Mouse (Mus musculus) forebrain, embryonic 16.5 days (tissue): ENCODE data around the gene Capn15. TPM values are rescaled to one million over a fixed set of nuclear protein-coding genes. Genes with fewer than 3 reads are reported as not detected.

Experiments used
- ATAC-seq: fragments of 200-750 bp; cut with Nextera tagmentation; 2 replicates; pipeline ENCODE4 v1.8.0; 2017; ENCODE audit warnings: mild to moderate bottlenecking, moderate library complexity
- H3K27ac ChIP-seq: fragments of 300-500 bp; sonication (generic); 2 replicates; pipeline ENCODE4 v1.5.1; 2014; ENCODE audit warnings: low read length, control low read depth
- H3K27me3 ChIP-seq: fragments of 300-500 bp; sonication (generic); replicated peaks from 2 replicates; pipeline ENCODE4 v1.6.1; 2014; ENCODE audit warnings: low read length; ENCODE audit not compliant: control insufficient read depth, insufficient read depth
- H3K36me3 ChIP-seq: fragments of 300-500 bp; sonication (generic); 2 replicates; pipeline ENCODE4 v1.6.1; 2014; ENCODE audit not compliant: control insufficient read depth, insufficient read depth
- H3K4me1 ChIP-seq: fragments of 300-500 bp; sonication (generic); replicated peaks from 2 replicates; pipeline ENCODE4 v1.6.1; 2014; ENCODE audit warnings: low read length; ENCODE audit not compliant: control insufficient read depth, insufficient read depth
- H3K4me2 ChIP-seq: fragments of 300-500 bp; sonication (generic); 2 replicates; pipeline ENCODE4 v1.6.1; 2014; ENCODE audit warnings: mild to moderate bottlenecking, low read length, control low read depth
- H3K4me3 ChIP-seq: fragments of 300-500 bp; sonication (generic); replicated peaks from 2 replicates; pipeline ENCODE4 v1.5.1; 2014; ENCODE audit warnings: mild to moderate bottlenecking, low read length, control low read depth
- H3K9ac ChIP-seq: fragments of 300-500 bp; sonication (generic); replicated peaks from 2 replicates; pipeline ENCODE4 v1.6.1; 2014; ENCODE audit warnings: low read depth, low read length, control low read depth
- H3K9me3 ChIP-seq: fragments of 300-500 bp; sonication (generic); 2 replicates; pipeline ENCODE4 v1.6.1; 2016; ENCODE audit warnings: low read length; ENCODE audit not compliant: control insufficient read depth
- WGBS: fragments of 180-500 bp; shearing (Covaris S2); extraction: QIAGEN DNeasy Blood & Tissue Kit; methylation state at CpG from one replicate; pipeline ENCODE4 v1.1.7; 2014; 5-methylcytosine and 5-hydroxymethylcytosine counted together
- polyA plus RNA-seq: library from polyadenylated mRNA; unstranded; fragments of >200 nt; fragmentation: Nextera tagmentation; extraction: Ambion mirVana; gene quantifications from 2 replicates; pipeline ENCODE4 v1.2.1, GENCODE M21; 2015

The Capn15 gene
- polyA plus RNA-seq, 1 experiment from 2014 or later, result 23.3 TPM

DNA sequence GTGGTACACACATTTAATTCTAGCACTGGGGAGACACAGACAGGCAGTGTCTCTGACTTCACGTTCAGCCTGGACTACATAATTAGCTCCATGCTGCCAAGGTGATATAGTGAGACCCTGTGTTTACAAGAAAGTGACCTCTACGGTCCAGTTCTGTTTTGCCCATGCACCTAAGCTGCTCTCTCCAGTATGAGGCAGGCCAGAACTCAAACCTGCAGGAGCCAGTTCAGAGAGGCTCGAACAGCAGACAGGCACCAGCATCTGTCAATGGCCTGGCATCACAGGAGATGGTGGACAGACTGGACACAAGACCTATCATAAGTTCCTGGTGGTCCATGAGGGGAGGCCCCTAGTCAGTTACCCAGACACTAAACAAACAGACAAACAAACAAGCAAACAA is 32.8 kb upstream of the Capn15 start:
- ATAC-seq, result no peak
- Histone ChIP-seq H3K4me1 (no peaks in the 10 kb centered on the region), H3K36me3 (peaks cover 15% of the 10 kb centered on the region), H3K4me3 (no peak overlapping the region), H3K27me3 (no peaks in the 10 kb centered on the region), H3K9me3 (no peaks in the 10 kb centered on the region), H3K27ac (no peak overlapping the region), H3K9ac (no peak overlapping the region), H3K4me2 (no peak overlapping the region)
- 86% methylated on average over 3 of the region's 3 CpGs for WGBS

DNA sequence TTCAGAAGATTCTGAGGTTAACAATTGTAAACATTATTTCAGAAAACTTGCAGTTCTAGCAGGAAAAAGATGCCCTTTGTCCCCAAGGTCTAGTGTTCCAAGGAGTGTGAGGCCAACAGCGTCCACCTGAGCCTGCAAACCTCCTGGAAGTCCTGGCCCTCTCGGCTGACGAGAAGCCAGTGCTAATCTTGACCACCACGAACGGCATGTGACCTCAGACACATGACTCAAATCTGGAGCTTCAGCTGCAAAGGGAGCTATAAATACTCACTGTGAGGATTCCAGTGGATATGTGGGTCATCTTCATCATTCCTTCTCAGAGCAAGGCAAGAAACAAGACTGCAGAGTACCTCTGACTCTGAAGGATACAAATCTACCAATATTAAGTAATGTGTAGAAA is 32.4 kb upstream of the Capn15 start:
- 90% methylated on average over 5 of the region's 5 CpGs for WGBS
- ATAC-seq, result no peak
- no peaks in the 10 kb centered on the region for H3K4me1 ChIP-seq
- H3K36me3 ChIP-seq, result peaks cover 15% of the 10 kb centered on the region
- no peak overlapping the region for H3K4me3 ChIP-seq
- no peak overlapping the region for H3K4me2 ChIP-seq
- H3K27me3 ChIP-seq, result no peaks in the 10 kb centered on the region
- H3K9ac ChIP-seq, result no peak overlapping the region
- no peak overlapping the region for H3K27ac ChIP-seq
- H3K9me3 ChIP-seq, result no peaks in the 10 kb centered on the region

DNA sequence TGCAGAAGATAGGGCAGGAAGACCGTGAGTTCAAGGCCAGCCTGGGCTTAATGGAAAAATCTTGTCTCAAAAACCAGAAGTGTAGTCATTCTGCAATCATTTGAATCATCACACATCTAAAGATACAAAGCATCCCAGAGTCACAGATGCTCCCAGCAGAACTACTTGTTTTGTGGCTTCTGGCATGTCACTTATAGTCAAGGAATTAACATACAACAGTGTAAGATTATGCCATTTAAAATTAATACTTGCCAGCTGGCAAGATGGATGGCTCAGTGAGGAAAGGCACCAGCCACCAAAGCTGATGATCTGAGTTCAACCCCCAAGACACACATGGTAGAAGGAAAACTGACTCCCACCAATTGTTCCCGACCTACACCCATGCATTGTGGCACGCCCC is 31.4 kb upstream of the Capn15 start:
- no peak for ATAC-seq
- Histone ChIP-seq H3K9me3 (no peaks in the 10 kb centered on the region), H3K27me3 (no peaks in the 10 kb centered on the region), H3K4me3 (no peak overlapping the region), H3K36me3 (peaks cover 17% of the 10 kb centered on the region), H3K4me2 (no peak overlapping the region), H3K9ac (no peak overlapping the region), H3K27ac (no peak overlapping the region), H3K4me1 (no peaks in the 10 kb centered on the region)
- 92% methylated on average over 3 of the region's 3 CpGs for WGBS

DNA sequence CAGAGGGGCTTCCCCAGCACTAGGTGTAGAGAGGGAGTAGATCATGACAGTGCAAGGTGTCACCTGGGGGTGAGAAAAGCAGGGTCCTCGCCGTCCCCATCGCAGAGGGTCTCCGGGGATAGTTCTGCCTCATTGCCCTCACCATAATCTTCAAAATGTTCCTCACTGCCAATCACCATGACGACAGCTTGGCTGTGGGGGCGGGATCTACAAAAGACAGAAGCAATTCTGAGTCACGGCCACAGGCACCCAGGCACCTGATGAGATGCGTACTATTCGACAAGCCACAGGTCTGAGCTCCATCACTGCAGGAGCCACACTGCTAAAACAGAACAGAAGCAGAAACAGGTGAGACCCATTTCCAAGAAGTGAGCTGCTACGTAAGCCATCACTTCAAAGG is 28.1 kb upstream of the Capn15 start:
- H3K4me1 ChIP-seq, result no peaks in the 10 kb centered on the region; the same call in 1 of the 2 replicates
- no peaks in the 10 kb centered on the region for H3K9me3 ChIP-seq
- peaks cover 20% of the 10 kb centered on the region for H3K36me3 ChIP-seq
- H3K27me3 ChIP-seq, result no peaks in the 10 kb centered on the region
- no peak overlapping the region for H3K4me2 ChIP-seq
- 81% methylated on average over 10 of the region's 10 CpGs for WGBS
- no peak overlapping the region for H3K4me3 ChIP-seq
- H3K9ac ChIP-seq, result no peak overlapping the region
- no peak overlapping the region for H3K27ac ChIP-seq
- no peak for ATAC-seq

DNA sequence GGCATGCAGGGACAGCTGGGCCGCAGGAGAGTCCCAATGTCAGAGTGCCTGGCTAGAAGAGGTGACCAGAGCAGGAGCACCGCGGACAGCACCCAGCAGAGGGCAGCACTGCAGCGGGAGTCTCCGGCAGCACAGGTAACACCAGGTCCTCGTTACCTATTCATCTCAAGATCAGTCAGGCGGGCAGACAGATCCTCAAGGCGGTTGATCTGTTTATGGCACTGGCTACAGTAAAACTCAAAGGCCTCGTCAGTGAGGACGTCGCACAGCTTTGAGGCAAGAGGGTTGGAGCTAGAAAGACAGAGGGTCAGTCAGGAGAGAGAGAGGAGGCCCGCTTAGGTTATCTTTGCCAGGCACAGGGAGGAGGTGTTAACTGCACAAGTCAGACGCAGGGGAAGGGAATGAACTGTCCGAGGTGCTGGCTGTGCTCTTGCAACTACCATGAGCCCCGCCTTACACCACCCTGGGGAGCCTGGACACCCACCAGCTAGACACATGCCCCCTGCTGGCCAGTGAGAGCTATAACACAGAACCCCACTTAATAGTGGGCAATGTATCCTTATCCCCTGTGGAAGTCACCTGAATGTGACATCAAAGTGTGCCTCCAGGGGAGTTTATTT is 26.4 kb upstream of the Capn15 start:
- H3K4me2 ChIP-seq, result no peak overlapping the region

DNA sequence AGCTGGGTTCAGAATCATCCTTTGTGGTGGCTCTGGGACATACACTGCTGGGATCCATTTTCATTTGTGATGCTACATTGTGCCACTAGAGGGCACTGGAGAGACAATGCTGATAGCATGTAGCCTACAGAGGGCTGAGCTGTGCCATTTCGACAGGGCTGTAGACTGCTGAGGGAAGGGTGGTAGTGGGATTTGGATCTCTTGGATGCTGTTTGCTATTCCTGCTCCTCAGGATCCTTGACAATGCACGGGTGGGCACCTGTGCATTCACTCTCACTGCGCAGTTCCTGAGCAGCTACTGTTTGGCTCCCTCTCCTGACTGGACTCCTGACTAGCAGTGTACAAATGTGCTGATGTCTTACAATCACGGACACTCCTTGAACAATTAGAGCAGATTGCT is 23.9 kb upstream of the Capn15 start:
- H3K9me3 ChIP-seq, result no peaks in the 10 kb centered on the region
- H3K4me2 ChIP-seq, result no peak overlapping the region
- no peak overlapping the region; the same call in 1 of the 2 replicates for H3K27ac ChIP-seq
- no peaks in the 10 kb centered on the region; the same call in 1 of the 2 replicates for H3K4me1 ChIP-seq
- peak; percentile 92 for ATAC-seq
- H3K4me3 ChIP-seq, result no peak overlapping the region
- H3K36me3 ChIP-seq, result peaks cover 14% of the 10 kb centered on the region
- WGBS, result 30% methylated on average over 4 of the region's 4 CpGs
- H3K27me3 ChIP-seq, result no peaks in the 10 kb centered on the region
- H3K9ac ChIP-seq, result no peak overlapping the region

More for the DNA sequence above, 26.4 kb upstream of the Capn15 start:
- H3K27me3 ChIP-seq, result no peaks in the 10 kb centered on the region
- no peak overlapping the region for H3K4me3 ChIP-seq
- ATAC-seq, result peak; percentile 64
- peaks cover 20% of the 10 kb centered on the region for H3K36me3 ChIP-seq
- WGBS, result 14% methylated on average over 15 of the region's 15 CpGs
- no peak overlapping the region for H3K27ac ChIP-seq
- no peaks in the 10 kb centered on the region; the same call in 1 of the 2 replicates for H3K4me1 ChIP-seq
- H3K9me3 ChIP-seq, result no peaks in the 10 kb centered on the region
- H3K9ac ChIP-seq, result no peak overlapping the region

DNA sequence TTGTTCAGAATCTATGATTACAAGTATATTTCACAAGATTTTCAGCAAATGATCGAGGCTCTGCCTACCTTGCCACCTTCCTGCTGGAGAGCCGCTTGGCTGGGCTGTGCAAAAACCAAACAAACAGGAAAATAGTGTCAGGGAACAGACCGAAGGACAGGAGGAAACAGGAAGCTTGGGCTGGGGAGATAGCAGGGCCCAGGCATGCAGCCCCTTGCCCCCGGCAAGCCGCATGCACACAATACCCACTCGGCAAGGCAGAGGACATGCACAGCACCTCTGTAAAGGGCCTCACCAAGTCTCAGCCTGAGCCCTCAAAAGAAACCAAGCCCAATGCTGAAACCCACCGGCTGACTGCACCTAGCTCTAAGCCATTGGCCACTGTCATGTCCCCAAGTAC is 23.2 kb upstream of the Capn15 start:
- Histone ChIP-seq H3K4me2 (no peak overlapping the region), H3K27ac (no peak overlapping the region), H3K4me3 (no peak overlapping the region), H3K9ac (no peak overlapping the region), H3K36me3 (peaks cover 16% of the 10 kb centered on the region), H3K9me3 (no peaks in the 10 kb centered on the region), H3K4me1 (no peaks in the 10 kb centered on the region; the same call in 1 of the 2 replicates), H3K27me3 (no peaks in the 10 kb centered on the region)
- WGBS, result 91% methylated on average over 7 of the region's 7 CpGs
- ATAC-seq, result no peak

DNA sequence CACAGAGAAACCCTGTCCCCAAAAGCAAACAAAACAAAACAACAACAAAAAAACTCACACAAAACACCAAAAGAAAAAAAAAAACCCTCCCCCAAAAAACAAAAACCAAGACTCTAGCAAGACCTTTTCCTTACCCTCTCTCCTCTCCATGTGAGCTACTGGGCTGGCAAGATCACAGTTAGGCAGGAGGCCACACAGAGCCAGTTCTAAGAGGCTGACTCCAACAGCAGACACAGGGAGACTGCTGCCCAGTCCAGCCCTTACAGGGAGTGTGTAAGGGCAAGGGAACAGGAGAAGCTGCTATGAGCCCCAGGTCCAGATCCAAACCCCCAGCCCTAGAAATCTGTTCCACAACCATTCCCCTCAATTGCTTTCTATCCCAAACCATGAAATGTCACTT is 22.7 kb upstream of the Capn15 start:
- Histone ChIP-seq H3K9ac (no peak overlapping the region), H3K4me3 (no peak overlapping the region), H3K4me2 (no peak overlapping the region), H3K27me3 (no peaks in the 10 kb centered on the region), H3K27ac (no peak overlapping the region), H3K36me3 (peaks cover 14% of the 10 kb centered on the region; the same call in 1 of the 2 replicates), H3K4me1 (no peaks in the 10 kb centered on the region; the same call in 1 of the 2 replicates), H3K9me3 (no peaks in the 10 kb centered on the region)
- no peak for ATAC-seq

DNA sequence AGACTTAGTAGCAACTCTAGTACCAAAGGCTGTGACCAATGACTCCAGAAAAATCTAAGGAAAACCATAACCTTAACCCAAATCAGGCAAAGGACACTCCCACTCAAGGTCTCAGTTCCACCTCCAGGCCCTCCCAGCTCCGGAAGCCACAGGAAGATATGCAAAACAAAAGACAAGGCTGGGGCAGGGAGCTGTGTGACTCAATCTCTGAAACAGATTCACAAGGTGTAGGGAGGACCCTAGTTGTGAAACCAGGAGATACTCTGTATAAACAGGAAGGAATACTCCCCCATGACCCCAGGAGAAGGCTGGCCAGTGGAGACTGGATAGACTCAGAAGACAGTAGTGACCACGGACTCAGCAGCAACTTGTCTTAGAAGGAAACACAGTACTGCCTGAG is 22.1 kb upstream of the Capn15 start:
- Histone ChIP-seq H3K36me3 (peaks cover 20% of the 10 kb centered on the region; the same call in 1 of the 2 replicates), H3K27ac (no peak overlapping the region), H3K4me3 (no peak overlapping the region), H3K27me3 (no peaks in the 10 kb centered on the region), H3K9me3 (no peaks in the 10 kb centered on the region), H3K4me2 (no peak overlapping the region), H3K9ac (no peak overlapping the region), H3K4me1 (no peaks in the 10 kb centered on the region; the same call in 1 of the 2 replicates)
- no peak for ATAC-seq
- WGBS, result 91% methylated on average over 2 of the region's 2 CpGs
